Mouse (Mus musculus): ENCODE results near the gene Tnrc6a. TPM values are rescaled to one million over a fixed set of nuclear protein-coding genes. Genes with fewer than 3 reads are reported as not detected.

The Tnrc6a gene
- polyA plus RNA-seq, 1 experiment from 2014 or later: 44.3 TPM

GRCm38 (mm10) chr7:123146141-123146846 lies 22.6 kb downstream of the Tnrc6a start:
- H3K4me2 ChIP-seq (ENCODE audit: low read depth, low read length): no peak overlapping the region
- no peaks in the 10 kb centered on the region for H3K36me3 ChIP-seq (replicated peaks; ENCODE audit: control insufficient read depth, insufficient read depth, low read depth, low read length)
- H3K27me3 ChIP-seq (ENCODE audit: control insufficient read depth, insufficient read depth, low read length): no peaks in the 10 kb centered on the region
- DNase-seq (ENCODE audit: low spot score) (no peak), ATAC-seq (replicated peaks; ENCODE audit: insufficient number of reproducible peaks, low FRiP score, low TSS enrichment, low read depth) (no peak)
- H3K9ac ChIP-seq (replicated peaks; ENCODE audit: low read length): no peak overlapping the region
- H3K4me1 ChIP-seq (ENCODE audit: control insufficient read depth, insufficient read depth, low read length): no peaks in the 10 kb centered on the region
- H3K4me3 ChIP-seq (ENCODE audit: low read depth, low read length): no peak overlapping the region
- WGBS: 91% methylated on average over 10 of the region's 10 CpGs
- no peaks in the 10 kb centered on the region for H3K9me3 ChIP-seq (replicated peaks; ENCODE audit: control insufficient read depth, low read length)
- no peak overlapping the region for H3K27ac ChIP-seq (replicated peaks; ENCODE audit: low read depth, low read length)

DNA sequence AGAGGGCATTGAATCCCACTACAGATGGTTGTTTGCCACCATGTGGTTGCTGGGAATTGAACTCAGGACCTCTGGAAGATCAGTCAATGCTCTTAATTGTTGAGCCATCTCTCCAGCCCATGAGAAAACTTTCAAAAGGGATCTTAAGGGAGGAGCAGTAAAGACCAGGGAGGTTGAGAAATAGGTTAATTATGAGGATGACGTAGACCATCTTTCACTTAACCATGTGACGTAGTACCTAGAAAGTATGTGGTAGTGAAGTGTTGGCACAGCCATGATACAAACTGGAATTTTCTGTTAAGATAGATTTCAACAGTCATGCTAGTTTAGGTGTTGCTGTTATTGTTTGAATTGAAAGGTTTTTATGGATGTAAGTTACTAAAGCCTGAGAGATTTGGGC lies 24.1 kb downstream of the Tnrc6a start:
- Histone ChIP-seq H3K36me3 (replicated peaks; ENCODE audit: control insufficient read depth, insufficient read depth, low read depth, low read length) (no peaks in the 10 kb centered on the region), H3K4me3 (ENCODE audit: low read depth, low read length) (no peak overlapping the region)
- 97% methylated on average over 2 of the region's 2 CpGs for WGBS

GRCm38 (mm10) chr7:123148935-123149334 lies 25.2 kb downstream of the Tnrc6a start:
- ATAC-seq (replicated peaks; ENCODE audit: insufficient number of reproducible peaks, low FRiP score, low TSS enrichment, low read depth) (no peak), DNase-seq (ENCODE audit: low spot score) (no peak)
- Histone ChIP-seq H3K27me3 (ENCODE audit: control insufficient read depth, insufficient read depth, low read length) (no peaks in the 10 kb centered on the region), H3K4me2 (ENCODE audit: low read depth, low read length) (no peak overlapping the region), H3K36me3 (replicated peaks; ENCODE audit: control insufficient read depth, insufficient read depth, low read depth, low read length) (no peaks in the 10 kb centered on the region), H3K4me1 (ENCODE audit: control insufficient read depth, insufficient read depth, low read length) (no peaks in the 10 kb centered on the region), H3K27ac (replicated peaks; ENCODE audit: low read depth, low read length) (no peak overlapping the region), H3K9me3 (replicated peaks; ENCODE audit: control insufficient read depth, low read length) (no peaks in the 10 kb centered on the region), H3K4me3 (ENCODE audit: low read depth, low read length) (no peak overlapping the region), H3K9ac (replicated peaks; ENCODE audit: low read length) (no peak overlapping the region)
- 85% methylated on average over 9 of the region's 9 CpGs for WGBS

More for the DNA sequence above, 24.1 kb downstream of the Tnrc6a start:
- no peak overlapping the region for H3K9ac ChIP-seq (replicated peaks; ENCODE audit: low read length)
- no peak for DNase-seq (ENCODE audit: low spot score)
- H3K4me1 ChIP-seq (ENCODE audit: control insufficient read depth, insufficient read depth, low read length): no peaks in the 10 kb centered on the region
- ATAC-seq (replicated peaks; ENCODE audit: insufficient number of reproducible peaks, low FRiP score, low TSS enrichment, low read depth): no peak
- H3K4me2 ChIP-seq (ENCODE audit: low read depth, low read length): no peak overlapping the region
- no peaks in the 10 kb centered on the region for H3K9me3 ChIP-seq (replicated peaks; ENCODE audit: control insufficient read depth, low read length)
- no peak overlapping the region for H3K27ac ChIP-seq (replicated peaks; ENCODE audit: low read depth, low read length)
- no peaks in the 10 kb centered on the region for H3K27me3 ChIP-seq (ENCODE audit: control insufficient read depth, insufficient read depth, low read length)

- no peak for ATAC-seq (replicated peaks; ENCODE audit: insufficient number of reproducible peaks, low FRiP score, low TSS enrichment, low read depth)
- H3K36me3 ChIP-seq (replicated peaks; ENCODE audit: control insufficient read depth, insufficient read depth, low read depth, low read length): peaks cover 2% of the 10 kb centered on the region
These were observed 38.7 kb downstream of the Tnrc6a start for GRCm38 (mm10) chr7:123162346-123162745.

GRCm38 (mm10) chr7:123167436-123167835 lies 43.8 kb downstream of the Tnrc6a start:
- 81% methylated on average over 2 of the region's 2 CpGs for WGBS
- no peak for ATAC-seq (replicated peaks; ENCODE audit: insufficient number of reproducible peaks, low FRiP score, low TSS enrichment, low read depth)

More at GRCm38 (mm10) chr7:123162346-123162745, 38.7 kb downstream of the Tnrc6a start:
- Histone ChIP-seq H3K9ac (replicated peaks; ENCODE audit: low read length) (no peak overlapping the region), H3K4me3 (ENCODE audit: low read depth, low read length) (no peak overlapping the region), H3K27ac (replicated peaks; ENCODE audit: low read depth, low read length) (no peak overlapping the region), H3K9me3 (replicated peaks; ENCODE audit: control insufficient read depth, low read length) (no peaks in the 10 kb centered on the region), H3K27me3 (ENCODE audit: control insufficient read depth, insufficient read depth, low read length) (no peaks in the 10 kb centered on the region), H3K4me2 (ENCODE audit: low read depth, low read length) (no peak overlapping the region), H3K4me1 (ENCODE audit: control insufficient read depth, insufficient read depth, low read length) (no peaks in the 10 kb centered on the region)
- WGBS: 96% methylated on average over 10 of the region's 10 CpGs
- DNase-seq (ENCODE audit: low spot score): no peak

DNA sequence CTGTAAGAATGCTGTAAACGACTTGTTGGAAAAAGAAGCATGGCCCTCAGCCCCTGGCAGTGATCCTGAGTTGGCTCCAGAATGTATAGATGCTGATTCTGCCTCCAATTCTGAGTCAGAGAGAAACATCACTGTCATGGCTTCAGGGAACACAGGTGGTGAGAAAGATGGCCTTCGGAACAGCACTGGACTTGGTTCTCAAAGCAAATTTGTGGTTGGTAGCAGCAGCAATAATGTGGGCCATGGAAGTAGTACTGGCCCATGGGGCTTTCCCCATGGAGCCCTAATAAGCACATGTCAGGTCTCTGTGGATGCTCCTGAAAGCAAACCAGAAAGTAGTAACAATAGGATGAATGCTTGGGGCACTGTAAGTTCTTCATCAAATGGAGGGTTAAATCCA lies 45.9 kb downstream of the Tnrc6a start:
- WGBS: 92% methylated on average over 2 of the region's 2 CpGs
- Histone ChIP-seq H3K4me3 (ENCODE audit: low read depth, low read length) (no peak overlapping the region), H3K9ac (replicated peaks; ENCODE audit: low read length) (no peak overlapping the region), H3K4me2 (ENCODE audit: low read depth, low read length) (no peak overlapping the region), H3K36me3 (replicated peaks; ENCODE audit: control insufficient read depth, insufficient read depth, low read depth, low read length) (peaks cover 26% of the 10 kb centered on the region), H3K27me3 (ENCODE audit: control insufficient read depth, insufficient read depth, low read length) (no peaks in the 10 kb centered on the region), H3K4me1 (ENCODE audit: control insufficient read depth, insufficient read depth, low read length) (no peaks in the 10 kb centered on the region), H3K9me3 (replicated peaks; ENCODE audit: control insufficient read depth, low read length) (no peaks in the 10 kb centered on the region), H3K27ac (replicated peaks; ENCODE audit: low read depth, low read length) (no peak overlapping the region)
- ATAC-seq (replicated peaks; ENCODE audit: insufficient number of reproducible peaks, low FRiP score, low TSS enrichment, low read depth) (no peak), DNase-seq (ENCODE audit: low spot score) (no peak)

More at GRCm38 (mm10) chr7:123167436-123167835, 43.8 kb downstream of the Tnrc6a start:
- H3K27me3 ChIP-seq (ENCODE audit: control insufficient read depth, insufficient read depth, low read length): no peaks in the 10 kb centered on the region
- DNase-seq (ENCODE audit: low spot score): no peak
- H3K4me2 ChIP-seq (ENCODE audit: low read depth, low read length): no peak overlapping the region
- no peaks in the 10 kb centered on the region for H3K9me3 ChIP-seq (replicated peaks; ENCODE audit: control insufficient read depth, low read length)
- no peak overlapping the region for H3K4me3 ChIP-seq (ENCODE audit: low read depth, low read length)
- H3K36me3 ChIP-seq (replicated peaks; ENCODE audit: control insufficient read depth, insufficient read depth, low read depth, low read length): peaks cover 26% of the 10 kb centered on the region
- no peak overlapping the region for H3K9ac ChIP-seq (replicated peaks; ENCODE audit: low read length)
- H3K27ac ChIP-seq (replicated peaks; ENCODE audit: low read depth, low read length): no peak overlapping the region
- H3K4me1 ChIP-seq (ENCODE audit: control insufficient read depth, insufficient read depth, low read length): no peaks in the 10 kb centered on the region

- 88% methylated on average over 5 of the region's 5 CpGs for WGBS
- no peak overlapping the region for H3K27ac ChIP-seq (replicated peaks; ENCODE audit: low read depth, low read length)
- no peaks in the 10 kb centered on the region for H3K9me3 ChIP-seq (replicated peaks; ENCODE audit: control insufficient read depth, low read length)
- DNase-seq (ENCODE audit: low spot score) (no peak), ATAC-seq (replicated peaks; ENCODE audit: insufficient number of reproducible peaks, low FRiP score, low TSS enrichment, low read depth) (no peak)
- no peaks in the 10 kb centered on the region for H3K4me1 ChIP-seq (ENCODE audit: control insufficient read depth, insufficient read depth, low read length)
- no peak overlapping the region for H3K9ac ChIP-seq (replicated peaks; ENCODE audit: low read length)
- no peak overlapping the region for H3K4me3 ChIP-seq (ENCODE audit: low read depth, low read length)
- no peaks in the 10 kb centered on the region for H3K27me3 ChIP-seq (ENCODE audit: control insufficient read depth, insufficient read depth, low read length)
- peaks cover 23% of the 10 kb centered on the region for H3K36me3 ChIP-seq (replicated peaks; ENCODE audit: control insufficient read depth, insufficient read depth, low read depth, low read length)
- H3K4me2 ChIP-seq (ENCODE audit: low read depth, low read length): no peak overlapping the region
These were observed 48.4 kb downstream of the Tnrc6a start for GRCm38 (mm10) chr7:123172101-123172500.

DNA sequence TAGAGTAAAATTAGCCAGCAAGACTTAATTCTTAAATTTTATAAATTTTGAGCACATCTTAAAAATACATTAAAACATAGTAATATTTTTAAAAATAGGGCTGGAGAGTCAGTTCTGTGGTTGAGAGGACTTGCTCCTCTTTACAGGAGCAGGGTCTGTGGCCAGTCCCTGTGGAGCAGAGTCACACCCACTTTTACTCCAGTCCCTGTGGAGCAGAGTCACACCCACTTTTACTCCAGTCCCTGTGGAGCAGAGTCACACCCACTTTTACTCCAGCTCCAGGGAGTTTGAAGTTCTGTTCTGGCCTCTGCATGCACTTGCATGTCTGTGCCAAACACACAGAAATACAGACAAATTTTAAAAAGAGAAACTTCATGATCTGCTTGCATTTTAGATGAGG lies 53.5 kb downstream of the Tnrc6a start:
- no peaks in the 10 kb centered on the region for H3K4me1 ChIP-seq (ENCODE audit: control insufficient read depth, insufficient read depth, low read length)
- DNase-seq (ENCODE audit: low spot score): no peak
- H3K4me3 ChIP-seq (ENCODE audit: low read depth, low read length): no peak overlapping the region
- no peak overlapping the region for H3K4me2 ChIP-seq (ENCODE audit: low read depth, low read length)
- ATAC-seq (replicated peaks; ENCODE audit: insufficient number of reproducible peaks, low FRiP score, low TSS enrichment, low read depth): no peak
- no peak overlapping the region for H3K9ac ChIP-seq (replicated peaks; ENCODE audit: low read length)
- no peak overlapping the region for H3K27ac ChIP-seq (replicated peaks; ENCODE audit: low read depth, low read length)
- H3K36me3 ChIP-seq (replicated peaks; ENCODE audit: control insufficient read depth, insufficient read depth, low read depth, low read length): peaks cover 9% of the 10 kb centered on the region
- H3K9me3 ChIP-seq (replicated peaks; ENCODE audit: control insufficient read depth, low read length): no peaks in the 10 kb centered on the region
- H3K27me3 ChIP-seq (ENCODE audit: control insufficient read depth, insufficient read depth, low read length): no peaks in the 10 kb centered on the region

All from embryonic facial prominence, embryonic 11.5 days (tissue).